Mouse (Mus musculus) hindbrain, embryonic 11.5 days (tissue): ENCODE data around the gene Tgm5. TPM values are rescaled to one million over a fixed set of nuclear protein-coding genes. Genes with fewer than 3 reads are reported as not detected.

Experiments
- ATAC-seq: fragments of 200-750 bp; cut with Nextera tagmentation; 2 replicates; pipeline ENCODE4 v1.8.0; 2017; ENCODE audit warnings: mild to moderate bottlenecking, moderate TSS enrichment, moderate library complexity; ENCODE audit not compliant: low FRiP score
- DNase-seq: peaks from one replicate; pipeline ENCODE4 v3.0.0-alpha.2; 2015; ENCODE audit warnings: low spot score
- H3K27ac ChIP-seq: fragments of 300-500 bp; sonication (generic); 2 replicates; pipeline ENCODE4 v1.5.1; 2014; ENCODE audit warnings: mild to moderate bottlenecking, low read depth, low read length
- H3K27me3 ChIP-seq: fragments of 300-500 bp; sonication (generic); 2 replicates; pipeline ENCODE4 v1.6.1; 2014; ENCODE audit warnings: mild to moderate bottlenecking, low read length, moderate library complexity, mixed read lengths; ENCODE audit not compliant: control insufficient read depth, insufficient read depth
- H3K36me3 ChIP-seq: fragments of 300-500 bp; sonication (generic); 2 replicates; pipeline ENCODE4 v1.6.1; 2014; ENCODE audit warnings: mild to moderate bottlenecking, low read length, moderate library complexity, mixed read lengths; ENCODE audit not compliant: control insufficient read depth, insufficient read depth
- H3K4me1 ChIP-seq: fragments of 300-500 bp; sonication (generic); replicated peaks from 2 replicates; pipeline ENCODE4 v1.6.1; 2014; ENCODE audit warnings: low read length, mixed read lengths; ENCODE audit not compliant: control insufficient read depth, insufficient read depth
- H3K4me2 ChIP-seq: fragments of 300-500 bp; sonication (generic); replicated peaks from 2 replicates; pipeline ENCODE4 v1.6.1; 2014; ENCODE audit warnings: mild to moderate bottlenecking, low read depth, low read length
- H3K4me3 ChIP-seq: fragments of 300-500 bp; sonication (generic); 2 replicates; pipeline ENCODE4 v1.5.1; 2014; ENCODE audit warnings: low read depth, low read length
- H3K9ac ChIP-seq: fragments of 300-500 bp; sonication (generic); 2 replicates; pipeline ENCODE4 v1.6.1; 2014; ENCODE audit warnings: low read depth, low read length
- H3K9me3 ChIP-seq: fragments of 300-500 bp; sonication (generic); 2 replicates; pipeline ENCODE4 v1.6.1; 2016; ENCODE audit warnings: low read length; ENCODE audit not compliant: control insufficient read depth
- WGBS: fragments of 180-500 bp; shearing (Covaris S2); extraction: QIAGEN DNeasy Blood & Tissue Kit; methylation state at CpG from one replicate; pipeline ENCODE4 v1.1.7; 2014; 5-methylcytosine and 5-hydroxymethylcytosine counted together
- polyA plus RNA-seq: library from polyadenylated mRNA; unstranded; fragments of >200 nt; fragmentation: Nextera tagmentation; extraction: Ambion mirVana; gene quantifications from 2 replicates; pipeline ENCODE4 v1.2.1, GENCODE M21; 2014

Gene Tgm5
- polyA plus RNA-seq, 1 experiment from 2014 or later, result not detected

- no peaks in the 10 kb centered on the region for H3K27me3 ChIP-seq
- H3K4me2 ChIP-seq, result no peak overlapping the region
- H3K36me3 ChIP-seq, result no peaks in the 10 kb centered on the region
- ATAC-seq, result no peak
- peak; percentile 63 for DNase-seq
- no peaks in the 10 kb centered on the region for H3K9me3 ChIP-seq
- H3K27ac ChIP-seq, result no peak overlapping the region
- no peaks in the 10 kb centered on the region for H3K4me1 ChIP-seq
- WGBS, result 28% methylated on average over 9 of the region's 9 CpGs
- no peak overlapping the region for H3K4me3 ChIP-seq
- H3K9ac ChIP-seq, result no peak overlapping the region
These were observed 16.4 kb upstream of the Tgm5 start for GRCm38 (mm10) chr2:121102051-121102450.

GRCm38 (mm10) chr2:121089751-121090150 is 4.1 kb upstream of the Tgm5 start:
- H3K36me3 ChIP-seq, result no peaks in the 10 kb centered on the region
- DNase-seq, result no peak
- WGBS, result 79% methylated on average over 4 of the region's 4 CpGs

GRCm38 (mm10) chr2:121088507-121088906 is 2.9 kb upstream of the Tgm5 start:
- 92% methylated on average over 3 of the region's 3 CpGs for WGBS
- Histone ChIP-seq H3K4me3 (no peak overlapping the region), H3K27me3 (no peaks in the 10 kb centered on the region), H3K9me3 (no peaks in the 10 kb centered on the region), H3K4me2 (no peak overlapping the region), H3K27ac (no peak overlapping the region), H3K36me3 (no peaks in the 10 kb centered on the region), H3K4me1 (no peaks in the 10 kb centered on the region), H3K9ac (no peak overlapping the region)
- ATAC-seq, result no peak
- no peak for DNase-seq

More at GRCm38 (mm10) chr2:121089751-121090150, 4.1 kb upstream of the Tgm5 start:
- Histone ChIP-seq H3K27ac (no peak overlapping the region), H3K4me2 (no peak overlapping the region), H3K4me3 (no peak overlapping the region), H3K4me1 (no peaks in the 10 kb centered on the region), H3K9ac (no peak overlapping the region), H3K27me3 (no peaks in the 10 kb centered on the region), H3K9me3 (no peaks in the 10 kb centered on the region)
- ATAC-seq, result no peak

GRCm38 (mm10) chr2:121082626-121083025 is 3.0 kb downstream of the Tgm5 start:
- Histone ChIP-seq H3K36me3 (no peaks in the 10 kb centered on the region), H3K27ac (no peak overlapping the region), H3K9me3 (no peaks in the 10 kb centered on the region), H3K4me1 (no peaks in the 10 kb centered on the region), H3K27me3 (no peaks in the 10 kb centered on the region), H3K9ac (no peak overlapping the region), H3K4me3 (no peak overlapping the region), H3K4me2 (no peak overlapping the region)
- ATAC-seq (no peak), DNase-seq (no peak)
- WGBS, result 82% methylated on average over 1 of the region's 1 CpGs

- no peak overlapping the region for H3K4me3 ChIP-seq
- no peaks in the 10 kb centered on the region for H3K27me3 ChIP-seq
- H3K9ac ChIP-seq, result no peak overlapping the region
- H3K4me2 ChIP-seq, result no peak overlapping the region
- no peak for DNase-seq
- 81% methylated on average over 7 of the region's 7 CpGs for WGBS
- no peaks in the 10 kb centered on the region for H3K9me3 ChIP-seq
- no peak for ATAC-seq
- H3K4me1 ChIP-seq, result no peaks in the 10 kb centered on the region
- no peaks in the 10 kb centered on the region for H3K36me3 ChIP-seq
- no peak overlapping the region for H3K27ac ChIP-seq
These were observed 10.9 kb downstream of the Tgm5 start for GRCm38 (mm10) chr2:121074747-121075146.

GRCm38 (mm10) chr2:121071871-121072270 is 13.8 kb downstream of the Tgm5 start:
- Histone ChIP-seq H3K4me1 (no peaks in the 10 kb centered on the region), H3K9me3 (no peaks in the 10 kb centered on the region), H3K4me2 (no peak overlapping the region), H3K36me3 (no peaks in the 10 kb centered on the region), H3K4me3 (no peak overlapping the region), H3K27me3 (no peaks in the 10 kb centered on the region), H3K27ac (no peak overlapping the region), H3K9ac (no peak overlapping the region)
- WGBS, result 85% methylated on average over 6 of the region's 6 CpGs
- ATAC-seq, result no peak
- DNase-seq, result no peak

- Histone ChIP-seq H3K9ac (no peak overlapping the region), H3K27me3 (no peaks in the 10 kb centered on the region), H3K4me2 (no peak overlapping the region), H3K36me3 (no peaks in the 10 kb centered on the region), H3K9me3 (no peaks in the 10 kb centered on the region), H3K4me3 (no peak overlapping the region), H3K27ac (no peak overlapping the region), H3K4me1 (no peaks in the 10 kb centered on the region)
- DNase-seq (no peak), ATAC-seq (no peak)
- WGBS, result 71% methylated on average over 6 of the region's 6 CpGs
These were observed 16.1 kb downstream of the Tgm5 start for GRCm38 (mm10) chr2:121069506-121069905.

- no peak for ATAC-seq
- Histone ChIP-seq H3K27me3 (no peaks in the 10 kb centered on the region), H3K4me1 (no peaks in the 10 kb centered on the region), H3K36me3 (no peaks in the 10 kb centered on the region), H3K9me3 (no peaks in the 10 kb centered on the region), H3K27ac (no peak overlapping the region), H3K4me2 (no peak overlapping the region), H3K4me3 (no peak overlapping the region), H3K9ac (no peak overlapping the region)
- WGBS, result 63% methylated on average over 4 of the region's 4 CpGs
- DNase-seq, result peak; percentile 7
These were observed 18.5 kb downstream of the Tgm5 start for GRCm38 (mm10) chr2:121067116-121067515.

- no peaks in the 10 kb centered on the region for H3K4me1 ChIP-seq
- H3K9ac ChIP-seq, result no peak overlapping the region
- H3K27me3 ChIP-seq, result no peaks in the 10 kb centered on the region
- ATAC-seq, result no peak
- H3K9me3 ChIP-seq, result no peaks in the 10 kb centered on the region
- H3K4me3 ChIP-seq, result no peak overlapping the region
- WGBS, result 94% methylated on average over 2 of the region's 2 CpGs
- H3K36me3 ChIP-seq, result no peaks in the 10 kb centered on the region
- H3K4me2 ChIP-seq, result no peak overlapping the region
- no peak for DNase-seq
- H3K27ac ChIP-seq, result no peak overlapping the region
These were observed 24.3 kb downstream of the Tgm5 start for GRCm38 (mm10) chr2:121061315-121061714.
